Mouse (Mus musculus) embryonic facial prominence, embryonic 12.5 days (tissue): ENCODE measurements around the gene Tmco4. TPM values are rescaled to one million over a fixed set of nuclear protein-coding genes. Genes with fewer than 3 reads are reported as not detected.

Experiments used
- ATAC-seq: fragments of 200-750 bp; cut with Nextera tagmentation; 2 replicates; pipeline ENCODE4 v1.8.0; 2017; ENCODE audit not compliant: insufficient number of reproducible peaks, insufficient read depth, low FRiP score, low TSS enrichment
- H3K27ac ChIP-seq: fragments of 300-500 bp; sonication (generic); 2 replicates; pipeline ENCODE4 v1.5.1; 2016; ENCODE audit warnings: mild to moderate bottlenecking
- H3K27me3 ChIP-seq: fragments of 300-500 bp; sonication (generic); 2 replicates; pipeline ENCODE4 v1.6.1; 2016; ENCODE audit warnings: mild to moderate bottlenecking, moderate library complexity
- H3K36me3 ChIP-seq: fragments of 300-500 bp; sonication (generic); 2 replicates; pipeline ENCODE4 v1.6.1; 2016; ENCODE audit warnings: mild to moderate bottlenecking
- H3K4me1 ChIP-seq: fragments of 300-500 bp; sonication (generic); 2 replicates; pipeline ENCODE4 v1.6.1; 2016
- H3K4me2 ChIP-seq: fragments of 300-500 bp; sonication (generic); replicated peaks from 2 replicates; pipeline ENCODE4 v1.6.1; 2016; ENCODE audit warnings: mild to moderate bottlenecking, moderate library complexity
- H3K4me3 ChIP-seq: fragments of 300-500 bp; sonication (generic); 2 replicates; pipeline ENCODE4 v1.5.1; 2016; ENCODE audit warnings: mild to moderate bottlenecking
- H3K9ac ChIP-seq: fragments of 300-500 bp; sonication (generic); 2 replicates; pipeline ENCODE4 v1.6.1; 2016; ENCODE audit warnings: mild to moderate bottlenecking, moderate library complexity
- H3K9me3 ChIP-seq: fragments of 300-500 bp; sonication (generic); 2 replicates; pipeline ENCODE4 v1.6.1; 2016; ENCODE audit warnings: mild to moderate bottlenecking, moderate library complexity
- WGBS: fragments of 180-500 bp; shearing (Covaris S2); methylation state at CpG from one replicate; pipeline ENCODE4 v1.1.7; 2016; 5-methylcytosine and 5-hydroxymethylcytosine counted together
- polyA plus RNA-seq: library from polyadenylated mRNA; unstranded; fragments of >200 nt; fragmentation: Nextera tagmentation; extraction: Ambion mirVana; gene quantifications from 2 replicates; pipeline ENCODE4 v1.2.1, GENCODE M21; 2016

Tmco4 gene
- polyA plus RNA-seq, 1 experiment from 2014 or later, result 3.7 TPM

GRCm38 (mm10) chr4:139100326-139100725 lies 127.6 kb downstream of the Tmco4 start:
- peaks cover 24% of the 10 kb centered on the region for H3K4me1 ChIP-seq
- ATAC-seq, result no peak
- H3K9me3 ChIP-seq, result no peaks in the 10 kb centered on the region
- H3K4me3 ChIP-seq, result no peak overlapping the region
- H3K27me3 ChIP-seq, result no peaks in the 10 kb centered on the region
- WGBS, result 92% methylated on average over 8 of the region's 8 CpGs
- H3K4me2 ChIP-seq, result no peak overlapping the region
- no peak overlapping the region for H3K9ac ChIP-seq
- H3K27ac ChIP-seq, result no peak overlapping the region
- H3K36me3 ChIP-seq, result peaks cover 27% of the 10 kb centered on the region

DNA sequence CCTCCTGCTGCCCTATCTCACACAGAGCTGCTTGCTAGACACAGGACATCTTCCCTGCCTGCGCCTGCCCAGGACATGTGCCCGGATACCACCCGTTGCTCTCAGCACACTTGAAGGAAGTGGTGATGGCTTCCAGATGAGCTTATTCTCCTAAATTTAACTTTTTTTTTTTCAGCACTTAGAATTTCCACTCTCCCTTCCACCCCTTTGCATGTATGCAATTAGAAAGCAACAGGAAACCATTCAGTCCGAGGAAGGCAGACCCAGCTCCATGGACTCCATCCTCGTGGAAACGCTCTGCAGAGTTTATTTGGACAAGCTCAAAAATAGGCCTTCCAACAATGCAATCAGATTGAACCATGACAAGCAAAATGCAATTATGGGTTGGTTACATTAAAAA lies 128.9 kb downstream of the Tmco4 start:
- H3K9me3 ChIP-seq, result no peaks in the 10 kb centered on the region
- no peak overlapping the region for H3K4me3 ChIP-seq
- H3K4me2 ChIP-seq, result no peak overlapping the region
- H3K36me3 ChIP-seq, result peaks cover 27% of the 10 kb centered on the region
- peak overlapping the region; percentile 47; the same call in 1 of the 2 replicates for H3K27ac ChIP-seq
- no peak for ATAC-seq
- peaks cover 24% of the 10 kb centered on the region for H3K4me1 ChIP-seq
- 39% methylated on average over 6 of the region's 6 CpGs for WGBS
- H3K9ac ChIP-seq, result no peak overlapping the region
- H3K27me3 ChIP-seq, result no peaks in the 10 kb centered on the region

GRCm38 (mm10) chr4:139105453-139105852 lies 132.8 kb downstream of the Tmco4 start:
- Histone ChIP-seq H3K9me3 (no peaks in the 10 kb centered on the region), H3K4me3 (no peak overlapping the region), H3K9ac (no peak overlapping the region), H3K36me3 (peaks cover 27% of the 10 kb centered on the region), H3K27ac (no peak overlapping the region), H3K4me1 (peaks cover 21% of the 10 kb centered on the region), H3K4me2 (no peak overlapping the region), H3K27me3 (no peaks in the 10 kb centered on the region)
- no peak for ATAC-seq
- WGBS, result 97% methylated on average over 1 of the region's 1 CpGs

Other genes with a start within 250 kb of the Tmco4 start
- 0.41 and 0.53 TPM in 2 replicates for gene Pla2g2c, start 248.1 kb upstream of the Tmco4 start, polyA plus RNA-seq
- gene Ubxn10, start 235.7 kb upstream of the Tmco4 start, polyA plus RNA-seq, result 0.78 and 1.0 TPM in 2 replicates
- not detected in 2 replicates for gene Pla2g2f, start 215.3 kb upstream of the Tmco4 start, polyA plus RNA-seq
- gene Pla2g2d, start 197.2 kb upstream of the Tmco4 start, polyA plus RNA-seq, result 0.13 and 0.32 TPM in 2 replicates
- gene Pla2g5, start 109.4 kb upstream of the Tmco4 start, polyA plus RNA-seq, result 0.82 and 0.84 TPM in 2 replicates
- not detected in 2 replicates for gene Gm13030, start 98.9 kb upstream of the Tmco4 start, polyA plus RNA-seq
- gene Pla2g2e, start 94.9 kb upstream of the Tmco4 start, polyA plus RNA-seq, result not detected in 2 replicates
- gene Otud3, start 58.9 kb upstream of the Tmco4 start, polyA plus RNA-seq, result 4.0 and 4.6 TPM in 2 replicates
- gene Rnf186, start 5.8 kb upstream of the Tmco4 start, polyA plus RNA-seq, result not detected in 2 replicates
- 0.40 and 0.67 TPM in 2 replicates for gene Htr6, start 102.7 kb downstream of the Tmco4 start, polyA plus RNA-seq
- 160 and 161 TPM in 2 replicates for gene Nbl1, start 120.1 kb downstream of the Tmco4 start, polyA plus RNA-seq
- 505 and 512 TPM in 2 replicates for gene Minos1, start 158.2 kb downstream of the Tmco4 start, polyA plus RNA-seq
- gene Capzb, start 220.0 kb downstream of the Tmco4 start, polyA plus RNA-seq, result 415 TPM in 2 replicates